Mouse (Mus musculus): ENCODE measurements around the gene Naa15. TPM values are rescaled to one million over a fixed set of nuclear protein-coding genes. Genes with fewer than 3 reads are reported as not detected.

Naa15 gene
- total RNA-seq, 2 experiments from 2014 or later: 42.8 to 48.4 TPM

GRCm38 (mm10) chr3:51499876-51500275 lies 84.9 kb downstream of the Naa15 start:
- intact Hi-C loops (cut with DNase I): no loop called here

GRCm38 (mm10) chr3:51504385-51504952 lies 89.5 kb downstream of the Naa15 start:
- intact Hi-C loops (cut with DNase I): no loop called here
- no peak for DNase-seq

More at GRCm38 (mm10) chr3:51499876-51500275, 84.9 kb downstream of the Naa15 start:
- DNase-seq: no peak

GRCm38 (mm10) chr3:51505465-51505864 lies 90.5 kb downstream of the Naa15 start:
- intact Hi-C loops (cut with DNase I): no loop called here

GRCm38 (mm10) chr3:51510903-51511302 lies 96.0 kb downstream of the Naa15 start:
- intact Hi-C loops (cut with DNase I): loop anchor here (1.0 to 2.0 kb wide), 3 partner anchors 137 to 731 kb away; no protein-coding TSS in a partner anchor

More at GRCm38 (mm10) chr3:51505465-51505864, 90.5 kb downstream of the Naa15 start:
- DNase-seq: no peak

GRCm38 (mm10) chr3:51511983-51512382 lies 97.0 kb downstream of the Naa15 start:
- intact Hi-C loops (cut with DNase I): loop anchor here (1.0 to 2.0 kb wide), 3 partner anchors 136 to 730 kb away; no protein-coding TSS in a partner anchor
- DNase-seq: peak in 1 of 2 experiments; percentile 18

More at GRCm38 (mm10) chr3:51510903-51511302, 96.0 kb downstream of the Naa15 start:
- peak; percentile 81 to 82 for DNase-seq

- intact Hi-C loops (cut with DNase I): no loop called here
- no peak for DNase-seq
Observed at GRCm38 (mm10) chr3:51517467-51517866, 102.5 kb downstream of the Naa15 start.

- intact Hi-C loops (cut with DNase I): no loop called here
- no peak for DNase-seq
Observed at GRCm38 (mm10) chr3:51517878-51518762, 103.2 kb downstream of the Naa15 start.

GRCm38 (mm10) chr3:51518763-51519121 lies 103.8 kb downstream of the Naa15 start:
- no peak for DNase-seq
- intact Hi-C loops (cut with DNase I): no loop called here

- intact Hi-C loops (cut with DNase I): no loop called here
- DNase-seq: no peak
Observed at GRCm38 (mm10) chr3:51521262-51521661, 106.3 kb downstream of the Naa15 start.

- intact Hi-C loops (cut with DNase I): no loop called here
- no peak for DNase-seq
Observed at GRCm38 (mm10) chr3:51525186-51525785, 110.3 kb downstream of the Naa15 start.

Other genes with a start within 250 kb of the Naa15 start
- 10 to 100 TPM; 33.6 to 35.1 TPM for gene Noct, start 190.7 kb upstream of the Naa15 start, total RNA-seq (2021)
- gene Elf2, start 74.5 kb upstream of the Naa15 start, total RNA-seq (2021): 10 to 100 TPM; 53.8 to 62.2 TPM
- gene Mgarp, start 18.4 kb upstream of the Naa15 start, total RNA-seq (2021): under 1 TPM in 1 of 2 experiments, not detected in 1; 0.33 TPM
- gene Ndufc1, start 6.2 kb upstream of the Naa15 start, total RNA-seq (2021): 1,000 to 10,000 TPM; 1,613 to 1,736 TPM
- gene Rab33b, start 68.8 kb downstream of the Naa15 start, total RNA-seq (2021): 10 to 100 TPM; 10.8 to 11.5 TPM
- 10 to 100 TPM; 57.2 to 62.0 TPM for gene Setd7, start 145.7 kb downstream of the Naa15 start, total RNA-seq (2021)
- 1 to 10 TPM in 1 of 2 experiments, not detected in 1; 1.3 TPM for gene Mgst2, start 245.2 kb downstream of the Naa15 start, total RNA-seq (2021)